Mouse (Mus musculus): ENCODE measurements at regions not wholly inside any gene's neighbourhood (a gene's known extent, or its start where the extent isn't known, plus 50 kb on each side); places are given as distances from the start of the nearest gene placed in this dataset.
A peak's percentile ranks its signal among the peaks of the same experiment; 100 is the strongest.

DNA sequence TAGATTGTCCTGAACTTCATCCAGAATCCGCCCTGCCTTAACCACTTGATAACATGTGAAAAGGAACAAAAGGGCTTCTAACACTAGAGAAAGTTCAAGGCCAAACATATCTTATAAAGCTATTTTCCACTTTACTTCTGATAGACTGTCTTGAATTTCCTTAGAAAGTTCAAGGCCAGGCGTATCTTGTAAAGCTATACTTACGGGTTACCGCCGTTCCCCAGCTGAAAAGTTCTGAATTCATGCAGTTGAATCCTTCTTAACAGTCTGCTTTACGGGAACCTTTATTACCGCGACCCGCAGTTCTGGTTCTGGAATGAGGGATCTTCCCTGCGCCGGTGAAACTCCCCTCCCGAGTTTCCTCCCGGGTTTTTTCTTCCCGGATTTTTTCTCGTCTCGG lies 492.0 kb downstream of the Gm21739 start:
- peak; percentile 0 for DNase-seq (ENCODE audit: low spot score)

All from T-cell, adult 2 months (primary cell).